ENCODE assay signal across 34 mouse cellular contexts in genomic region chr19:34869375-34869774, GRCm38 (mm10).
"Had no signal": no experiment of that assay in that cellular context is flagged by ENCODE, and none has a peak within 500 bp of the region (broad histone marks: within the 10 kb centered on the region; RNA-seq: fewer than 3 reads in every experiment).

No protein-coding gene starts in this region.

- ATAC-seq: hindbrain, postnatal 0 days; inflammation-experienced regulatory T-cells, adult 6 months; intestine, embryonic 15.5 days; intestine, embryonic 16.5 days; intestine, postnatal 0 days had no signal

- H3K36me3 ChIP-seq: heart, embryonic 10.5 days; heart, embryonic 12.5 days; heart, embryonic 13.5 days; heart, embryonic 15.5 days; hindbrain, embryonic 10.5 days; hindbrain, embryonic 12.5 days; hindbrain, embryonic 15.5 days; intestine, embryonic 15.5 days; kidney, embryonic 15.5 days had no signal

- H3K4me3 ChIP-seq: heart, embryonic 10.5 days; heart, embryonic 12.5 days; heart, embryonic 13.5 days; heart, embryonic 15.5 days; hindbrain, embryonic 10.5 days; hindbrain, embryonic 12.5 days; hindbrain, embryonic 13.5 days; hindbrain, embryonic 15.5 days; intestine, embryonic 15.5 days; kidney, embryonic 15.5 days; layer of hippocampus, adult 2 months had no signal

- H3K4me1 ChIP-seq: heart, embryonic 10.5 days; hindbrain, embryonic 10.5 days; hindbrain, embryonic 12.5 days; hindbrain, embryonic 13.5 days; hindbrain, embryonic 15.5 days; intestine, embryonic 15.5 days had no signal

- H3K9ac ChIP-seq: heart, embryonic 12.5 days; heart, embryonic 13.5 days; heart, embryonic 15.5 days; hindbrain, embryonic 12.5 days; hindbrain, embryonic 13.5 days; hindbrain, embryonic 14.5 days; hindbrain, embryonic 15.5 days; intestine, embryonic 15.5 days; kidney, embryonic 15.5 days had no signal

- DNase-seq: heart, postnatal 10 days; heart, postnatal 14 days; heart, postnatal 36 days; heart, postnatal 4 days; kidney, adult 11 months; kidney, adult 18-20 months; kidney, adult 2 months; kidney, adult 8-10 months; kidney, adult 9 months; kidney, postnatal 10 days; kidney, postnatal 14 days; kidney, postnatal 25 days; kidney, postnatal 36 days; kidney, postnatal 4 days; layer of hippocampus, adult 9-11 months; layer of hippocampus, postnatal 36 days had no signal

- H3K9me3 ChIP-seq: heart, embryonic 10.5 days; heart, embryonic 12.5 days; heart, embryonic 13.5 days; heart, embryonic 15.5 days; hindbrain, embryonic 10.5 days; hindbrain, embryonic 12.5 days; hindbrain, embryonic 15.5 days; intestine, embryonic 15.5 days; kidney, embryonic 15.5 days had no signal

- H3K27ac ChIP-seq: heart, embryonic 10.5 days; heart, embryonic 13.5 days; hindbrain, embryonic 10.5 days; hindbrain, embryonic 12.5 days; hindbrain, embryonic 13.5 days; hindbrain, embryonic 14.5 days; hindbrain, embryonic 15.5 days; hindbrain, postnatal 0 days; intestine, embryonic 15.5 days; kidney, postnatal 0 days; layer of hippocampus, adult 2 months had no signal

- H3K4me2 ChIP-seq: heart, embryonic 11.5 days; heart, embryonic 12.5 days; heart, embryonic 13.5 days; heart, embryonic 15.5 days; hindbrain, embryonic 12.5 days; hindbrain, embryonic 13.5 days; hindbrain, embryonic 14.5 days; hindbrain, embryonic 15.5 days; intestine, embryonic 15.5 days; kidney, embryonic 15.5 days had no signal

- H3K27me3 ChIP-seq: heart, embryonic 12.5 days; heart, embryonic 13.5 days; heart, embryonic 15.5 days; hindbrain, embryonic 12.5 days; hindbrain, embryonic 13.5 days; hindbrain, embryonic 15.5 days; intestine, embryonic 15.5 days; kidney, embryonic 15.5 days had no signal
